Mouse (Mus musculus) liver, embryonic 14.5 days (tissue): ENCODE results near the gene Pla2g12b.

Experiments used
- CTCF ChIP-seq: IDR thresholded peaks from 2 replicates; pipeline ENCODE4 v1.5.1; 2016; ENCODE audit warnings: antibody characterized with exemption, low read depth, control low read depth
- EP300 ChIP-seq: IDR thresholded peaks from 2 replicates; pipeline ENCODE4 v1.6.1; 2016; ENCODE audit warnings: antibody characterized with exemption, low read depth

- TF ChIP-seq CTCF (no peak), EP300 (no peak)
Measured at GRCm38 (mm10) chr10:59425369-59425768, 21.9 kb downstream of the Pla2g12b start.
